Mouse (Mus musculus) adrenal gland, adult 18-20 months (tissue): ENCODE results near the gene Smim23. TPM values are rescaled to one million over a fixed set of nuclear protein-coding genes. Genes with fewer than 3 reads are reported as not detected.

Source experiments
- DNase-seq, 2 experiments: peaks; one replicate each; pipeline ENCODE4 v3.0.0; 2021 to 2022; ENCODE audit warnings: low spot score in 2 of 2
- long read RNA-seq, 2 experiments: library from polyadenylated mRNA; stranded (forward); transcript quantifications; one replicate each; pipeline ENCODE4 v2.0.0; 2021
- total RNA-seq, 2 experiments: library from RNA; stranded (reverse); gene quantifications; 1 replicate in 1 of 2; 2 replicates in 1 of 2; pipeline ENCODE4 v1.2.3; 2021

Smim23 gene
- not detected for total RNA-seq
- long read RNA-seq, experiment 1 = 0 reads
- long read RNA-seq, experiment 2 = 0 reads

GRCm38 (mm10) chr11:32824505-32824904, at the start of gene Smim23:
Gene Smim23 (minus strand): TSS chr11:32824605.
- no peak for DNase-seq

- DNase-seq = no peak
Observed at GRCm38 (mm10) chr11:32868619-32869383, 44.4 kb upstream of the Smim23 start.

DNA sequence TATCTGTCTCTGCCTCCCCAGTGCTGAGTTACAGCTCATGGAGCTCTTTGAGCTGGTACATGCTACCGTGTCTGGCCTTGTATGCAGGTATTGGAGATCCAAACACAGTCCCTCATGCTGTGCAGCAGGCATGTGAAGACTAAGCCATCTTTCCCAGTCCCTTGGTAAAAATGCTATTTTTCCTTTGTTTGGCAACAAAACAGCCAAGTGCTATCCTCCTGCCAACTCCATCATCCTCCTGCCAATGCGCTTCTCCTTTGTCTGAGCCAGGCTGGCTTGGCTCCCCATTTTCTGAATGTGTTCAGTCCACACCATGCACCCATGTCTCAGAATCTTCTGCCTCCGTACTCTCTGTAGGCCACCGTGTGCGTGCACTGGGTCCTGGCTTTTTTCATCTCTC, 40.2 kb upstream of the Smim23 start:
- DNase-seq = no peak

GRCm38 (mm10) chr11:32857418-32857879, 33.0 kb upstream of the Smim23 start:
- DNase-seq = peak in 1 of 2 experiments; percentile 45

DNA sequence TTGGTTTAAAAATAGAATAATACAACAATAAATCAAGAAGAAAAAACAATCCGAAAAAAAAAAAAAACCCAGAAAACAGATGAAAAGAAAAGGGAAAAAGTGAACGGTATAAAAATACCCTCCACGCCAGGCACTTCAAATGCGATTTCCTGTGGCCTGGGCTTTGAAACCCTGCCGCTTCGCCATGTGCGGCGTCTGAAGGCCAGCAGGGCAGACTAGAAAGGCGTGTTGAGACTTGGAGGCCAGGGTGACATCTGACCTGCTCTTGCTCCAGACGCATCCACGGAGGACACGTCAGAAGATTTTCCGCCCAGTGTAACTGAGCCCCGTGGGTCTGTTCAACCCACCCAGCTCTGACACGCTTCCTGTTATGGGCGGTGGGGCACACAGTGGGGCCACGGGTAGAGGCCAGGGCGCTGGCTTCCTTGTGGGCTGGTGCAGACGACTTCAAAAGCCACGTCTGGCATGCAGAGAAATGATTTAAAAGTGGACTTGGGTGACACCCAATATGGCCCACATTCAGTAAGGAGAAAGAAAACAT, 22.3 kb upstream of the Smim23 start:
- DNase-seq = peak in 1 of 2 experiments; percentile 6

DNA sequence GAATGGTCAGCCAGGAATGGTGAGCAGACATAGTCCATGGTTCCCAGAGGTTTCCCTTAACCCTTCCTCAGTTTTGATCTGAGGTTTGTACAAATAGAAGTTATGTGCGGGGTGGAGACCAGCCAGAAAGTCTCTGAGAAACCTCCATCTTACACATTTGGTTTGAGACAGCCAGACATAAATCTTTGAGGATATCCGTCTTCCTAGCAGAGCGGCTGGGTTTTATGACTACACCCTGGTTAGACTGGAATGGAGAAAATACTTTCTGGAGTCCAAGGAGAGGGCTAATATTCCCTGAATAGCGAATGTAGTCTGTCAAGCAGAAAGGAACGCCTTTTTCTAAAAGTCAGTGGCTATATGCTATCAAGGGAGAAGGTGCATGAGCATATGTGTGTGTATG, 16.8 kb upstream of the Smim23 start:
- no peak for DNase-seq

- no peak for DNase-seq
Observed at GRCm38 (mm10) chr11:32840256-32840655, 15.9 kb upstream of the Smim23 start.

- no peak for DNase-seq
Observed at GRCm38 (mm10) chr11:32835022-32835421, 10.6 kb upstream of the Smim23 start.

DNA sequence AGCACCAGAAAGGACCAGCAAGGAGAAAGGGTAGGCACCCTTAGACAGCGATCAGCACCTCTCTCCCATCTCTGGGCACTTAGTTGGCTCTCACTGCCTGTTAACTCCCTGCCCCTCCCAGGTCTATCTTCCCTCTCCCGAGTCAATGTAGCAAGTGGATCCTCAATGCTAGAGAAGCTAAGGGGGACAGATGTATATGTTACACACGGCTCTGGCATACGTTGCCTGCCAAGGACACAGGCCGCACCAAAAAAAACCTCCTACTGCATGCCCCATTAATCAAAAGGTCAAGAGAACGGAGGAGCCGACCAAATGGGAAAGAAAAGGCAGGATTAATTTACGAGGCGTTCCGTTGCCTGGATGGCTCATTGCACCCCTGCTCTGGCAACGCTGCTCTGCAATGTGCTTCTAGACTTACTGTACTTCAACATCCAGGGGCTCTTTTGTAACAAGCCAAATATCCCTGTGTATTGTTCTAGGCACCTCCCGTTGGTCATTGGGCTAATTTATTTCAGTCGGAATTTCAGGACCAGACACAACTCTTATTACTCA, 10.0 kb upstream of the Smim23 start:
- no peak for DNase-seq

- DNase-seq = no peak
Observed at GRCm38 (mm10) chr11:32817566-32817965, 6.8 kb downstream of the Smim23 start.

GRCm38 (mm10) chr11:32814286-32814685, 10.1 kb downstream of the Smim23 start:
- no peak for DNase-seq

DNA sequence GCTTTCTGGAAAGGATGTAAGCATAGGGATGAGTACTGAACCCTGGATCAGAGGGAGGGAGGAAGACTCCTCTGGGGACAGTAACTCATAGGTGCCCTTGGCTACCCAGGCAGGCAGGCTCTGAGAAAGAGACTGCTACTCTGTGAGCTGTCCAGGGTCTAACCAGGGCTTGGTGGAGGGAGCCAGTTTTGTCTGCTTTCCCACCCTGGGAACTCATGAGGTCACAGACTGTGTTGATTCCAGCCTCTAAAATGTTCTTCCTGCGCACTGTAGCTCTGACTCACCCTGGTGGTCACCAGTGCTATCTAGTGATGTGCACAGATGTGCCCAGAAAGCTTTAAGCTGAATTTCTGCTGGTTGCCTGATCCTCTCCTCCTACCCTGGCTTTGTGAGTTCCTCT, 15.3 kb downstream of the Smim23 start:
- DNase-seq = no peak

- peak; percentile 30 to 33 for DNase-seq
Observed at GRCm38 (mm10) chr11:32805958-32806357, 18.4 kb downstream of the Smim23 start.

DNA sequence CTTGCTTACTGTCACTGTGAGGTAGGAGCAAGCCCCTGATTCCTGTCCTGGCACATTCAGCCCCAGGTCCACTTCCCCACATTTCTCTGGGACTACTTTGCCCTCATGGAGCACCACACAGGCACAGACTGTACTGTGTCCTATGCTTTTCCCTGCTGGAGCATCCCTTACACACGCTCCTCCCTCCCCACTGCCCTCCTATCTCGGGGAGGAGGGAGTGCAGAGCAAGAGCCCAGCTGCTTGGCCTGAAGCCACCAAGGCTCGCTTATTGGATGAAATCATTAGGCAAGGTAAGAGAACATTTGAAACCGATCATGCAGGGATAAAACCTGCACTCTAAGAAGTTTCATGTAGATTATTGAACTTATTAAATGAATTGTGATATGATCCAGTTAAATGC, 20.7 kb downstream of the Smim23 start:
- no peak for DNase-seq

DNA sequence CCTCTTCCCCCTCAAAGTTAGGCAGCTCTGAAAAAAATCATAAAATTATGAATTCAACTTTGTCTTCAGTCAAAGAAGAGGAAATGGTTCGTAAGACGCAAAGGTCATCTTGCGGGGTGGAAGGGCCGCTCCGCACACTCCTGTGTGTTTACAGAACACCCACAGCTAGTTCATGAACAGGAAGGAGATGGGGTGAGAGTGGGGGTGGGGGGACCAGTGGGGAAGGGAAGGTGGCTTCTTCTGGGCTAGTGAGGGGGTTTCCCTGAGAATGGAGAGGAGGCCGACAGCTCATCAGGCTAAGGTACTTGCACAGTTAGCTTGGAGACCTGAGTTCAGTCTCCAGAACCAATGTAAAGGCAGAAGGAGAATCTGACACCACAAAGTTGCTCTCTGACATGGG, 22.7 kb downstream of the Smim23 start:
- DNase-seq = no peak

DNA sequence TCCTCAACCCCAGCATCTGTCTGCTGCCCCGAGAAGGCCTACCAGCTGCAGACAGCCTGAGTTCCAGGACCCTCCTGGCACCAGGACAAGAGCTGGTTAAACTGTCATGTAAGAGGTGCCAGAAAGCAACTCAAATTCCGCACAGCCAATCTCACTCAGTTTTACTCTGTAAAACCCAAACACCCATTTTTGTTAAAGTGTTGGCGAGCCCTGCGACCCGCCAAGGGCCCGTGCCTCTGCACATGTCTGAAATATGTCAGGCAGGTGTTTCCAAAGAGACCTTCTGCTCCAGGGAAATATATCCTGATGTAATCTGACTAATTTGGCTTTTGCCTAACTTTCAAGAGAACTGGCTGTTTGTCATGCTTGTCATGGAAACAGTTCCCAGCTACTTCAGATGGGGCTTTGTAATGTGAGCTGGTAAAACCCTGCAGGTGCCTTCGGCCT, 23.5 kb downstream of the Smim23 start:
- no peak for DNase-seq

GRCm38 (mm10) chr11:32798445-32798844, 26.0 kb downstream of the Smim23 start:
- no peak for DNase-seq

- no peak for DNase-seq
Observed at GRCm38 (mm10) chr11:32794759-32795445, 29.5 kb downstream of the Smim23 start.

DNA sequence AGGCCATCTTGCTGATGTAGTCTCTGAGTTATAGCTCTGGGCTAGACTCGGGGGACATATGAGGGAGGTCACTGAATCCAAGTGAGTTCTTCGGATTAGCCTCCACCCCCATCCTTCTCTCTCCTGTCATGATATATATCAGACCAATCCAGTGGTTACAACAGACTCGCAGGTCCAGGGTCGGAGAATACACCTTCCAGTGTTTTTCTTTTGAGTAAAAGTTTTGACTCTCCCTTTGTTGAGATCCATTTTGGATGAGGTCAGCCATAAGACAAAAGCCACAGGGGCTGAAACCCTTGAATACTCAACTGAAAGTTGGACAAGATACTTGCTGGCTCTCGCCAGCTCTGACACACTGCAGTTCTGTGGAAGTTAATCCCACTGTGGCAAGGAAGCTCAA, 38.2 kb downstream of the Smim23 start:
- DNase-seq = no peak

GRCm38 (mm10) chr11:32785591-32786147, 38.7 kb downstream of the Smim23 start:
- no peak for DNase-seq

- no peak for DNase-seq
Observed at GRCm38 (mm10) chr11:32782724-32783123, 41.7 kb downstream of the Smim23 start.
